Mouse (Mus musculus): ENCODE measurements around the gene Ube2b. TPM values are rescaled to one million over a fixed set of nuclear protein-coding genes. Genes with fewer than 3 reads are reported as not detected.
A peak's percentile ranks its signal among the peaks of the same experiment; 100 is the strongest.

Gene Ube2b
- 33.5 and 61.0 TPM in 2 replicates for polyA plus RNA-seq (2012; rRNA removed)
- 49.5 and 54.8 TPM in 2 replicates for polyA plus RNA-seq (2014; fragmentation: Nextera tagmentation; extraction: Ambion mirVana)

DNA sequence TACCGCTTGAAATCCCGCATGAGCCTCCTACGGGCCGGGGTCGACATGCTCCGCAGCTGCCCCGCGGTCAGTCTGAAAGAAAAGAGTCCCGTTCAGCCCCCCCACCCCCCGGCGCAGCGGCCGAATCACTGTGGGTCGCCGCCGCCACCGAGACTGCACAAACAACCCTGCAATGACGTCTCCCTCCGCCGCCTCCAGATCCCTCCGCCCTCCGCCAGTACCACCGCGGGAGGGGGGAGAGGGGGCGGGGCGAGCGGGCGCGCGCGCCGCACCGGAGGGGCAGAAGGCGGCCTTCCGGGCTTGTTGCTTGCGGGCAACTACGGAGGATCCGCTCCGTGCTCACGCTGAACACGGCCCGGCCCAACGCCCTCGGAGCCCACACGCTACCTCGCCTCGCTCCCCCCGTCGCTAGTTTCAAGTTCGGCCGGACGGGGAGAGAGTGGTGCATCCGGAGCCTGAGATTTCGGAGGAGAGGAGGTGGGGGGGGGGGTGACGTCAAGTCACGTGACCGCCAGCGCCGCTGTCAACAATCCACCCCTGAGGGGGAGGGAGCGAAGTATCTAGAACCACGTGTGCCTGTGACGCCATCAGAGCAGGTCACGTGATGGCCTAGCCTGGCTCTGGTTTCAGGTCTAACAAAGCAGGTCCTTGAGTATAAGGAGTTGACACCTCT lies at the start of gene Ube2b:
TSS of gene Ube2b (minus strand) at position 473 of the 673 bp plus-strand sequence.
- no peak for TF ChIP-seq CTCF (IDR thresholded peaks at IDR 0.05; ENCODE audit: low read depth)
- TF ChIP-seq EP300 (IDR thresholded peaks at IDR 0.05; ENCODE audit: low read depth), result peak; percentile 55; the same call in 1 of the 2 replicates
- Histone ChIP-seq H3K27me3 (ENCODE audit: control insufficient read depth, insufficient read depth, low read length) (no peaks in the 10 kb centered on the region), H3K4me1 (replicated peaks; ENCODE audit: control insufficient read depth in 2 of 2, insufficient read depth in 2 of 2, low read length in 1 of 2) (peaks cover 12 to 18% of the 10 kb centered on the region in 2 experiments), H3K9ac (replicated peaks) (peak within 1 kb of the TSS; percentile 94), H3K4me2 (ENCODE audit: low read depth) (peak within 1 kb of the TSS; percentile 90), H3K4me3 (ENCODE audit: insufficient read depth in 1 of 2, low read depth in 2 of 2, low read length in 2 of 2) (peak within 1 kb of the TSS; percentile 90 to 98), H3K27ac (peak within 1 kb of the TSS; percentile 89), H3K9me3 (ENCODE audit: control insufficient read depth, low read length) (no peaks in the 10 kb centered on the region), H3K36me3 (replicated peaks; ENCODE audit: control insufficient read depth, insufficient read depth, low read depth) (peaks cover 20% of the 10 kb centered on the region)
- 0% methylated on average over 62 of the region's 63 CpGs for WGBS (ENCODE audit: insufficient replicate concordance)
- ATAC-seq (ENCODE audit: insufficient read depth), result peak; percentile 84
- peak; percentile 96 for DNase-seq (ENCODE audit: low read depth in 3 of 3, low spot score in 3 of 3)

DNA sequence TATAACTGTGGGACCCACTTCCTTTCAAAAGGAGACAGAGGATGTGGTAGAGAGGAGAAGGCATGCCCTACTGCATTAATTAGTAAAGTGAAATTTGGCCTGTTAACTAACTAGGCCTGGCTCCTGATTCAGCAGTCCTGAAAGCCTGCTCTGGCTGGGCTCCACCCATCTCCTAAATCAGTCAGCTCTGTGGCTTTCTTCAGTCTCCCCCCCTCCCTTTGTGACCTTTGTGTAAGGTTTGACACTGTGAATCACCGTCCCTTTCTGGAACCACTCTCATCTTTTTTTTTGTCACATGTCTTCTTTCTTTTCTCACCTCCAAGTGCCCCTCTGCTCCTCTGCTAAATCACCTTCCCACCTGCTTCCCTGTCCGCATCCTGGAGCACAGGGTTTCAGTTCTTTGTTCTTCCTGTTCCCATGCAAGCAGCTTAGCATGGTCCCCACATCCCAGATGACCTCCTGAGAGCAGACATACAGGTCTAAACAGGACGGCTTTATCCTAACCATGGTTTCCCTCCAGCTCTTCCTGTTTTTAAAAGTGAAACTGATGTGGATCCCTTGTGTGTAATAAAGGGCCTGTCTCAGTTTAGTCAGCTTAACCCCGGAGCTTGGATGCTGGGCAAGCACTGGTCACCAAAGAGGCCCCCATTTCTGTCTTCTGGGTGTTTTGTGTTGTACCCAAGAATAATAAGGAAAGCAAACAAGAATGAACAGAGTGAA lies 46.0 kb upstream of the Ube2b start:
- no peak for TF ChIP-seq CTCF (IDR thresholded peaks at IDR 0.05; ENCODE audit: low read depth)
- no peak for TF ChIP-seq EP300 (IDR thresholded peaks at IDR 0.05; ENCODE audit: low read depth)
- no peak overlapping the region for H3K27ac ChIP-seq
- no peak for DNase-seq (ENCODE audit: low read depth in 3 of 3, low spot score in 3 of 3)

DNA sequence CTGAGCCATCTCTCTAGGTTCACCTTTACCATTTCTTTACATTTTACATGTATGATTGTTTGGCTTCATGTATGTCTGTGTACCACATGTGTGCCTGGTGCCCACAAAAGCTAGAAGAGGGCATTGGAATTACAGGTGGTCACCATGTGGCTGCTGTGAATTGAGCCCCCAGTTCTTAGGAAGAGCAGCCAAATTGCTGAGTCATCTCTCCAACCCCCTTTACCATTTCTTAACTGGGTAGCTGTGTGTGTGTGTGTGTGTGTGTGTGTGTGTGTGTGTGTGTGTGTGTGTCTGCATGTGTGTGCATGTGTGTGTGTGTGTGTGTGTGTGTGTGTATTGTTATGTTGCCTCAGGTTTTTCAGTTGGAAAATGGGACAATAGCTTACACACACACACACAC lies 43.6 kb upstream of the Ube2b start:
- Histone ChIP-seq H3K4me3 (ENCODE audit: insufficient read depth in 1 of 2, low read depth in 2 of 2, low read length in 2 of 2) (no peak overlapping the region), H3K27me3 (ENCODE audit: control insufficient read depth, insufficient read depth, low read length) (no peaks in the 10 kb centered on the region), H3K4me2 (ENCODE audit: low read depth) (no peak overlapping the region), H3K9me3 (ENCODE audit: control insufficient read depth, low read length) (no peaks in the 10 kb centered on the region), H3K27ac (no peak overlapping the region), H3K9ac (replicated peaks) (no peak overlapping the region), H3K4me1 (replicated peaks; ENCODE audit: control insufficient read depth in 2 of 2, insufficient read depth in 2 of 2, low read length in 1 of 2) (peaks cover 0 to 12% of the 10 kb centered on the region in 2 experiments; a peak in 3 of 4 replicates), H3K36me3 (replicated peaks; ENCODE audit: control insufficient read depth, insufficient read depth, low read depth) (no peaks in the 10 kb centered on the region)
- DNase-seq (ENCODE audit: low read depth in 3 of 3, low spot score in 3 of 3) (peak in 1 of 3 experiments; percentile 9), ATAC-seq (ENCODE audit: insufficient read depth) (no peak)
- TF ChIP-seq CTCF (IDR thresholded peaks at IDR 0.05; ENCODE audit: low read depth), result no peak

More for the DNA sequence above, 46.0 kb upstream of the Ube2b start:
- Histone ChIP-seq H3K36me3 (replicated peaks; ENCODE audit: control insufficient read depth, insufficient read depth, low read depth) (no peaks in the 10 kb centered on the region), H3K9ac (replicated peaks) (no peak overlapping the region; the same call in 1 of the 2 replicates), H3K9me3 (ENCODE audit: control insufficient read depth, low read length) (no peaks in the 10 kb centered on the region), H3K4me1 (replicated peaks; ENCODE audit: control insufficient read depth in 2 of 2, insufficient read depth in 2 of 2, low read length in 1 of 2) (peaks cover 0 to 12% of the 10 kb centered on the region in 2 experiments; a peak in 3 of 4 replicates), H3K4me2 (ENCODE audit: low read depth) (no peak overlapping the region), H3K27me3 (ENCODE audit: control insufficient read depth, insufficient read depth, low read length) (no peaks in the 10 kb centered on the region), H3K4me3 (ENCODE audit: insufficient read depth in 1 of 2, low read depth in 2 of 2, low read length in 2 of 2) (no peak overlapping the region)
- no peak for ATAC-seq (ENCODE audit: insufficient read depth)
- 24% methylated on average over 4 of the region's 4 CpGs for WGBS (ENCODE audit: insufficient replicate concordance)

DNA sequence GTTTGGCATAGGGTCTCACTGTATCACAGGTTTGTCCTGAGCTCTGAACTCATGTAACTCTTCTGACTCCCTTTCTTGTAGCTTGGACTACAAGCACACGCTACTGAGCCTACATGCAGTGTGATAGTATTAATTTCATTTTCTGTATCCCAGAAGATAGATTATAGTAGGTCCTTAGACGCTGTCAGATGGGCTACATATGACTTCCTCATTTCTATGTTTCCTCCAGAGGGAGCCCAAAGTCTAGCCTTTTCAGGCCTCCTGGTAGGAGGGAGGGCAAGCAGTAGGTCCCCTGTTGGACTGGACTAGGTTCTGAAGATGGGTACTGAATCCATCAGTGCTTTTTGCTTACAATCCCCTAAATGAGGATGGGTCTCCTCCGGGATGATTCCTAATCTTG lies 42.7 kb upstream of the Ube2b start:
- Histone ChIP-seq H3K9me3 (ENCODE audit: control insufficient read depth, low read length) (no peaks in the 10 kb centered on the region), H3K27me3 (ENCODE audit: control insufficient read depth, insufficient read depth, low read length) (no peaks in the 10 kb centered on the region), H3K36me3 (replicated peaks; ENCODE audit: control insufficient read depth, insufficient read depth, low read depth) (no peaks in the 10 kb centered on the region), H3K4me1 (replicated peaks; ENCODE audit: control insufficient read depth in 2 of 2, insufficient read depth in 2 of 2, low read length in 1 of 2) (peaks cover 0 to 12% of the 10 kb centered on the region in 2 experiments; a peak in 3 of 4 replicates), H3K27ac (no peak overlapping the region), H3K9ac (replicated peaks) (no peak overlapping the region), H3K4me2 (ENCODE audit: low read depth) (no peak overlapping the region), H3K4me3 (ENCODE audit: insufficient read depth in 1 of 2, low read depth in 2 of 2, low read length in 2 of 2) (no peak overlapping the region)
- 45% methylated on average over 3 of the region's 3 CpGs for WGBS (ENCODE audit: insufficient replicate concordance)
- DNase-seq (ENCODE audit: low read depth in 3 of 3, low spot score in 3 of 3) (no peak), ATAC-seq (ENCODE audit: insufficient read depth) (no peak)
- TF ChIP-seq EP300 (IDR thresholded peaks at IDR 0.05; ENCODE audit: low read depth), result no peak
- TF ChIP-seq CTCF (IDR thresholded peaks at IDR 0.05; ENCODE audit: low read depth), result peak; percentile 29; the same call in 1 of the 2 replicates

DNA sequence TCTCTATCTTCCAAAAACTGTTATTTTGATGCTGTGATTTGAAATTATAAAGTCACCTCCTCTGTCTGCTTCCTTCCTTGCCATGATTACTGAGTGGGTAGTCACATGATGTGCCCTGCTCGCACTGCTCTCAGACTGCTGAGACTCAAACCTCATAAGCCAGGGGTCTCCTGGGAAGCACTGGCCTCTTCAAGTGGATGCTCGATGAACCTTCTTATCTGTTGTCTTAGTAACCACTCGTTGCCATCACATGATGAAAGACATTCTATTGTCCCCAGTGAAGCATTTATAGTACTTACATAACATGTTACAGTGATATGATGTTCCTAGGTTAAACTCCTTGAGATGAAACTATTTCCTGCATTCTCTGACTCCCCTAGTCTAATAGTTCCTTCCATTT lies 37.1 kb upstream of the Ube2b start:
- no peak overlapping the region for H3K4me3 ChIP-seq (ENCODE audit: insufficient read depth in 1 of 2, low read depth in 2 of 2, low read length in 2 of 2)
- ATAC-seq (ENCODE audit: insufficient read depth), result no peak

More for the DNA sequence above, 37.1 kb upstream of the Ube2b start:
- TF ChIP-seq CTCF (IDR thresholded peaks at IDR 0.05; ENCODE audit: low read depth) (no peak), EP300 (IDR thresholded peaks at IDR 0.05; ENCODE audit: low read depth) (no peak)
- 45% methylated on average over 3 of the region's 3 CpGs for WGBS (ENCODE audit: insufficient replicate concordance)
- Histone ChIP-seq H3K9ac (replicated peaks) (no peak overlapping the region), H3K27ac (no peak overlapping the region), H3K9me3 (ENCODE audit: control insufficient read depth, low read length) (no peaks in the 10 kb centered on the region), H3K27me3 (ENCODE audit: control insufficient read depth, insufficient read depth, low read length) (no peaks in the 10 kb centered on the region), H3K4me2 (ENCODE audit: low read depth) (no peak overlapping the region), H3K4me1 (replicated peaks; ENCODE audit: control insufficient read depth in 2 of 2, insufficient read depth in 2 of 2, low read length in 1 of 2) (no peaks in the 10 kb centered on the region), H3K36me3 (replicated peaks; ENCODE audit: control insufficient read depth, insufficient read depth, low read depth) (no peaks in the 10 kb centered on the region)
- no peak for DNase-seq (ENCODE audit: low read depth in 3 of 3, low spot score in 3 of 3)

Measured in liver, embryonic 14.5 days (tissue).